Mouse (Mus musculus): ENCODE data around the gene Ipo11.

Gene Ipo11

DNA sequence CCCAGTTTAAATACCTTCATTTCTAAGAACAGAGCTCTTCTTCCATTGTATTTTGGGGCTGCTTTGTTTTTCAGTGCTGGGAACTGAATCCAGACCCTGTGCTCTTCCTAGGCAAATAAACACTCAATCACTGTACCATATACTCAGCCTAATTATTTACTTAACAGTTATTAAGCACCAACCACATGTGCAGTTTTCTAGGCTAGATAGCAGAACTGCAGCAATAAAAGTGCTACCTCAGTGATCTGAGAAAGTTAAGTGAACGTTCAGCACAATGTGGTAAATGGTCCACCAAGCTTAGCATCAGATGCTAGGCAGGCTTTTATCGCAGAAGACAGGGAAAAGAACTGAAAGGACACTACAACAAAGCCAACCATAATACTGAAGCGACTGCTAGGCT is 32.1 kb downstream of the Ipo11 start:
- no peak for DNase-seq

DNA sequence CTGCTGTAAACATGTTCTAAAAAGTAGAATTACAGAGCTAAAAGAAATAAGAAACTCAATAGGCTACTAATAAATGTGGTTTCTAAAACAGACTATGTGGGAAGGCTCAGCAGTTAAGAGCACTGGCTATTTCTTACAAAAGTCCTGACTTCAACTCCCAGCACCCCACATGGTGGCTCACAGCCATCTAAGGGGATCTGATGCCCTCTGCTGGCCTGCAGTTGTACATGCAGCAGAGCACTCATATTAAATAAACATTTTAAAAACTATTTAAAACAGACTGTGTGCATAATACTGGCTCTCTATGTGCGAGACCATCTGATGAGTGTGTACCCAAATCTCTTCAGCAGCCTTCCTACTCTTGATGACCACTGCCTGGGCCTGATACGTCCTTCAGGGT is 42.5 kb downstream of the Ipo11 start:
- no peak for DNase-seq

GRCm38 (mm10) chr13:106893701-106894100 is 43.1 kb downstream of the Ipo11 start:
- no peak for DNase-seq

- DNase-seq: no peak
Measured at GRCm38 (mm10) chr13:106893196-106893595, 43.6 kb downstream of the Ipo11 start.

DNA sequence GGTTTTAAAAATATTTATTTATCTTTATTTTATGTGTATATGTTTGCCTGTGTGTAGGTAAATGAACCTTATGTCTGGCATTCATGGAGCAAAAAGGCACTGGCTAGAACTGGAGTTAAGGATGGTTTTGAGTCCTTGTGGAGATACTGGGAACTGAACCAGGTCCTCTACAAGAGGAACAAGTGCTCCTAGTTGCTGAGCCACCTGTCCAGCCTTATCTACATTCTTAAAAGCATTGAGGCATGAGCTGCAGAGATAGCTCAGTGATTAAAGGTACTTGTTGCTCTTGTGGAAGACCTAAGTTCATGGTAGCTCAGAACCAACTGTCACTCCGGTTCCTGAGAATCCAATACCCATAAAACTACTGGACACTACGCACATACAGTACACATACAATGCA is 49.4 kb downstream of the Ipo11 start:
- DNase-seq: no peak

DNA sequence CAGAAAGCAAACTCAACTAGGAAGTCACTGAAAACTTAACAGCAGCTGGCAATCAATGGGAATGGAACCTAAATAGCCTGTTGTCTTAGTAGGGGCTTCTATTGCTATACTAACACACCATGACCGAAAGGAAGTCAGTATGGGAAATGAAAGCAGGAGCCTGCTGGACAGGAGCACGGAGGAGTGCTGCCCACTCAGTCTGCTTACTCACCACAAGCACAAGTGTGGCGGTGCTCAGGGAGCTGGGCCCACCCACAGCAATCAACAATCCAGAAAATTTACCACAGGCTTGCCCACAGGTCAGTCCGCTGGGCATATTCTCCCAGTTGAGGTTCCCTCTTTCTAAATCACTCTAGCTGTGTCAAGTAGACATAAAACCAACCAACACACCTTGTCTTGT is 52.5 kb downstream of the Ipo11 start:
- DNase-seq: no peak

GRCm38 (mm10) chr13:106876278-106876677 is 60.5 kb downstream of the Ipo11 start:
- DNase-seq: no peak

DNA sequence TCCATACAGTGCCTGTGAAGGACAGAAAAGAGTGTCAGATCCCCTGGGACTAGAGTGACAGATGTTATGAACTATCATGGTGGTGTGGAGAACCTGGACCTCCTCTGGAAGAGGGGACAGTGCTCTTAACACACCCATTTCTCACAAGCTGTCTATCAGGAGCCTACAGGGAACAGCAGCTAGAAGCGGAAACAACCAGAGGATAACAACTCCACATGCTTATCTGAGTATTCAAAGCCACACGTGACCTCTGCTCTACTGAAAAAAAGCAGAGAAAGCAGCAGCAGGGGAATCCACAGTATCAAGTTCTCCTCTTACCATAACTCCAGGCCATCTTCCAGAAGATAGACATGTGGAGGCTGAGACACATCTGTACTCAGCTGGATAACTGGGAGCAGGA is 71.2 kb downstream of the Ipo11 start:
- no peak for DNase-seq

GRCm38 (mm10) chr13:106858779-106859178 is 78.0 kb downstream of the Ipo11 start:
- DNase-seq: no peak

GRCm38 (mm10) chr13:106856556-106856955 is 80.2 kb downstream of the Ipo11 start:
- no peak for DNase-seq

- DNase-seq: no peak
Measured at GRCm38 (mm10) chr13:106847534-106847933, 89.2 kb downstream of the Ipo11 start.

DNA sequence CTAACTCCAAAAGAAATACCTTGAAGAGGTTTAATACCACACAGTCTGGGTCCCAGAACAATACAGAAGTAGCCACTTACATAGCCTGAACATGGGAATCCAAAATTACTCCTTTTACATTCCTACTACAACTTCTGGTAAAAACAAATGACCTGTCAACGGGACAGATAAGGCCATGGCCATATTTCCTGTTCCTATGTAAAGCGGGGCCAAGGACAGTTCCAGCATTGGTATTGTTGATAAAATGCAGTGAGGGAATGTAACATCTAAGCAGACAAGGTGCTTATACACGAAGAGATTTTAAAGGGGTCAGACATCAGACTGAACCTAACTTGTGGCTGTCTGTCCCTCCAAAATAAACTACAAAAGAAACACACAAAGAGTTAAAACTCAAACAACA is 91.8 kb downstream of the Ipo11 start:
- no peak for DNase-seq

- DNase-seq: no peak
Measured at GRCm38 (mm10) chr13:106842542-106842941, 94.2 kb downstream of the Ipo11 start.

- no peak for DNase-seq
Measured at GRCm38 (mm10) chr13:106838778-106839177, 98.0 kb downstream of the Ipo11 start.

GRCm38 (mm10) chr13:106836527-106836879 is 100.3 kb downstream of the Ipo11 start:
- DNase-seq: no peak

DNA sequence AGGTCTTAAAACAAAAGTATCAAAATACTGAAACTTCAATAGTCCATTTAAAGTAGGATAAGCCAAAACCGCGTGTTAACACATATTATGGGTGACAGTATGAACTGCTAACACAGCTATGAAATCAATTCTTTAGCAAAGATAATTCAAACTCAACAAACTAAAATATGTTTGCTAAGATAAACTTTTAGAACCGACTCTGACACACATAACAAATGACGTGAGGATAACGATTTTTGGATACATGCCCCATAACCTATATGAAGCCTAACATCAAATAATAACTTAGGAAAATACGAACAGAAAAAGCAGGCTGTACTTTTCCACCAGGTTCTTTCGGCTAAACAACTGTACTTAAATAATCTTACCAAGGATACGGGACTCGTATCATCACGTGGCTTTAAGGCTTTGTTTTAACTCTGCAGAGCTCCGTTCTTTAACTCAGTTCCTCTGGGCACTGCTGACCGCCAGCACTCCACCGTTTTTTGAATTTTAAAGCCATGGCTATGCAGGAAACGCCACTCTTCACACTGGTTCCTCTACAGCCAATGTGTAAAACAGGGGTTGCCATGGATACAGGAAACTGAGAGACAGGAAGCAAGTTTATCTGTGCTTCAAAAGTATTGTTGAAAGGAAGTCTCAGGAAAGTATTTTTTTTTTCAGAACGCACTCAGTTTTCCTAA is 100.8 kb downstream of the Ipo11 start:
- DNase-seq: peak in 1 of 2 experiments; percentile 36

DNA sequence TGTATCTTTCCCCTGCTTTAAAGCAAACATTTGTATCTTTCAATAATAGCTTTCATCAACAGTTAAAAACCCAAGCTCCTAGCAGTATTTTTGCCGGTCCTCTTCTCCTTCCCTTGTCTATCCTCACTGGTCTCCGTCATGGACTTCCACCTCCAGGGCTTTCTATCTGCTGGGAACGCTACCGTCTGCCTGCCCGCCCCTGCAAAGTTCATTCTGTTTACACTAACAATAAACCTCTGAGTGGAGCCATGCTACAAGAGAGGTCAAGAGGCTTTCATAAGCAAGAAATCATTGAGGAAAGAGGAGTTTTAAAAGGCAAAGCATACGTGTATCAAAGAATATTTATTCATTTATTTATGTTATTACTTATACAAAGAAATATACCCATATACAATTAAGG is 106.7 kb downstream of the Ipo11 start:
- DNase-seq: peak in 1 of 2 experiments; percentile 12

- DNase-seq: peak in 1 of 2 experiments; percentile 30
Measured at GRCm38 (mm10) chr13:106829327-106829997, 107.3 kb downstream of the Ipo11 start.

- no peak for DNase-seq
Measured at GRCm38 (mm10) chr13:106825618-106826017, 111.1 kb downstream of the Ipo11 start.

GRCm38 (mm10) chr13:106823875-106824191 is 112.9 kb downstream of the Ipo11 start:
- DNase-seq: no peak

DNA sequence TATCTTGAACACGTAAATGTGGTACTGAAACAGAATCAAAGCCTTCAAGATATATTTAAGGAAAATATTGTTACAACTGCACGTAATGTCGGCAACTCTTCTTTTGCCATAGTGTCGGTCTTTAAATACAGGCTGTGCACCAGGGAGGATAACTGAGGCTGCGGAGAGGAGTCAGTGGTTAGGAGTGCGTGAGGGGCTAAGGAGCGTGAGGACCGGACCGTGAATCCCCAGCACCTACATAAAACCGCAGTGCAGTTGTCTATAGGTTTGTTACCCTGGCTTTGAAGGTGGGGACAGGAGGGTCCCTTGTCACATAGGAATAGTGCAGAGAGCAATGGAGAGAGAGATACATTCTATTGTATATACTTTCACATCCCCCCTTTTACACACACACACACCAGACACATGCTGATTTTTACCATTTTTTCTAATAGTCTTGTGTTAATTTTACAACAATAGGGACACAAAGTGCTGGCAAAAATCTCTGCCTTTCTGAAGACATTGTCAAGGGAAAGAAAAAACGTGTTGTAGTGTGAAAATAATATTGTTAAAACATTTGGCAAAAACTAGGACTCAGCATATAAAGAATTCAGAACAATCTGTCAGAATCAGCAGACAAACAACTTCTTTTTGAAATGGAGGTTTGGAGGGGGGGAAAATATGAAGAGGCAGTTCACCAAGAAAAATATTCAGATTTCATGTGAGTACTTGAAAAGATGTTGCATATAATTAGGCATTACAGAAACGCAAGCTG is 113.5 kb downstream of the Ipo11 start:
- DNase-seq: no peak

GRCm38 (mm10) chr13:106820149-106820548 is 116.6 kb downstream of the Ipo11 start:
- DNase-seq: no peak

DNA sequence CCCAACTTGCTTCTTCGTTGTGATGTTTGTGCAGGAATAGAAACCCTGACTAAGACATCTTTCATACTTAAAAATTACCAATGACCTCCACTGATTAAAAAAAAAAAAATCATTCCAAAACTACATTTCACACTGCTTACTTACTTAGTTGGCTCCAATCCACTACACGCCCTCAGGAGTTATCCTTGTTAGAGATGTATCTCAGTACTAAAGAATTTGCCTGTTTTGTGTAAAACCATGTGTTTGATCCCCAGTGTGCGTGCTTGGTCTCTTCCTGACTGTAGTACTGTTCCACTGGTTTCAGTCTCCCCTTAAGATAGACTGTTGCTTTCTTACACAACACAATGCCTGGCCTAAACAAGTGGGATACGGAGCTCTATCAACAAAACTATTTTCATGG is 117.0 kb downstream of the Ipo11 start:
- no peak for DNase-seq

- no peak for DNase-seq
Measured at GRCm38 (mm10) chr13:106817066-106817465, 119.7 kb downstream of the Ipo11 start.
